Mouse (Mus musculus) liver, embryonic 12.5 days (tissue): ENCODE measurements around the gene Lin37. TPM values are rescaled to one million over a fixed set of nuclear protein-coding genes. Genes with fewer than 3 reads are reported as not detected.

Experiments used
- ATAC-seq: fragments of 200-750 bp; cut with Nextera tagmentation; 2 replicates; pipeline ENCODE4 v1.8.0; 2017; ENCODE audit warnings: moderate number of reproducible peaks, mild to moderate bottlenecking, moderate library complexity
- H3K27ac ChIP-seq: fragments of 300-500 bp; sonication (generic); 2 replicates; pipeline ENCODE4 v1.5.1; 2016; ENCODE audit warnings: mild to moderate bottlenecking
- H3K27me3 ChIP-seq: fragments of 300-500 bp; sonication (generic); replicated peaks from 2 replicates; pipeline ENCODE4 v1.6.1; 2016; ENCODE audit warnings: mild to moderate bottlenecking, moderate library complexity
- H3K36me3 ChIP-seq: fragments of 300-500 bp; sonication (generic); 2 replicates; pipeline ENCODE4 v1.6.1; 2016; ENCODE audit warnings: mild to moderate bottlenecking, moderate library complexity
- H3K4me1 ChIP-seq: fragments of 300-500 bp; sonication (generic); 2 replicates; pipeline ENCODE4 v1.6.1; 2016
- H3K4me2 ChIP-seq: fragments of 300-500 bp; sonication (generic); 2 replicates; pipeline ENCODE4 v1.6.1; 2016; ENCODE audit warnings: mild to moderate bottlenecking, moderate library complexity
- H3K4me3 ChIP-seq: fragments of 300-500 bp; sonication (generic); 2 replicates; pipeline ENCODE4 v1.5.1; 2016; ENCODE audit warnings: mild to moderate bottlenecking, moderate library complexity
- H3K9ac ChIP-seq: fragments of 300-500 bp; sonication (generic); 2 replicates; pipeline ENCODE4 v1.6.1; 2016; ENCODE audit warnings: mild to moderate bottlenecking, moderate library complexity
- H3K9me3 ChIP-seq: fragments of 300-500 bp; sonication (generic); replicated peaks from 2 replicates; pipeline ENCODE4 v1.6.1; 2016; ENCODE audit warnings: mild to moderate bottlenecking, moderate library complexity
- WGBS: fragments of 180-500 bp; shearing (Covaris S2); methylation state at CpG from one replicate; pipeline ENCODE4 v1.1.7; 2016; ENCODE audit not compliant: insufficient replicate concordance; 5-methylcytosine and 5-hydroxymethylcytosine counted together
- polyA plus RNA-seq: library from polyadenylated mRNA; unstranded; fragments of >200 nt; fragmentation: Nextera tagmentation; extraction: Ambion mirVana; gene quantifications from 2 replicates; pipeline ENCODE4 v1.2.1, GENCODE M21; 2016

The Lin37 gene
- 30.3 and 31.4 TPM in 2 replicates for polyA plus RNA-seq

- Histone ChIP-seq H3K9me3 (no peaks in the 10 kb centered on the region), H3K36me3 (peaks cover 41% of the 10 kb centered on the region), H3K4me3 (peak within 1 kb of the TSS; percentile 79), H3K27me3 (no peaks in the 10 kb centered on the region), H3K27ac (peak within 1 kb of the TSS; percentile 88), H3K4me2 (peak within 1 kb of the TSS; percentile 80), H3K4me1 (peaks cover 53% of the 10 kb centered on the region), H3K9ac (peak within 1 kb of the TSS; percentile 76)
- ATAC-seq: peak; percentile 82
- WGBS: 1% methylated on average over 20 of the region's 20 CpGs
Measured at GRCm38 (mm10) chr7:30559443-30559954, at the start of gene Lin37. TSS of gene Lin37 (minus strand) at chr7:30559838.

GRCm38 (mm10) chr7:30608476-30608875 lies 48.8 kb upstream of the Lin37 start:
- WGBS: 56% methylated on average over 16 of the region's 16 CpGs
- peaks cover 13% of the 10 kb centered on the region for H3K4me1 ChIP-seq

GRCm38 (mm10) chr7:30607706-30608309 lies 48.2 kb upstream of the Lin37 start:
- peaks cover 11% of the 10 kb centered on the region; the same call in 1 of the 2 replicates for H3K27me3 ChIP-seq
- H3K9ac ChIP-seq: no peak overlapping the region
- ATAC-seq: no peak
- no peak overlapping the region for H3K27ac ChIP-seq
- no peak overlapping the region for H3K4me2 ChIP-seq
- H3K9me3 ChIP-seq: no peaks in the 10 kb centered on the region
- H3K4me1 ChIP-seq: peaks cover 13% of the 10 kb centered on the region
- no peaks in the 10 kb centered on the region for H3K36me3 ChIP-seq
- 16% methylated on average over 8 of the region's 8 CpGs for WGBS
- no peak overlapping the region for H3K4me3 ChIP-seq

More at GRCm38 (mm10) chr7:30608476-30608875, 48.8 kb upstream of the Lin37 start:
- Histone ChIP-seq H3K27me3 (peaks cover 11% of the 10 kb centered on the region; the same call in 1 of the 2 replicates), H3K9ac (no peak overlapping the region), H3K9me3 (no peaks in the 10 kb centered on the region), H3K4me3 (no peak overlapping the region), H3K27ac (no peak overlapping the region), H3K36me3 (no peaks in the 10 kb centered on the region), H3K4me2 (no peak overlapping the region)
- ATAC-seq: no peak

GRCm38 (mm10) chr7:30604944-30605343 lies 45.3 kb upstream of the Lin37 start:
- Histone ChIP-seq H3K4me3 (no peak overlapping the region), H3K9me3 (no peaks in the 10 kb centered on the region), H3K27me3 (peaks cover 11% of the 10 kb centered on the region; the same call in 1 of the 2 replicates), H3K4me1 (peaks cover 19% of the 10 kb centered on the region), H3K4me2 (no peak overlapping the region), H3K9ac (no peak overlapping the region), H3K36me3 (no peaks in the 10 kb centered on the region), H3K27ac (no peak overlapping the region)
- no peak for ATAC-seq
- WGBS: 77% methylated on average over 8 of the region's 8 CpGs

- H3K9me3 ChIP-seq: no peaks in the 10 kb centered on the region
- no peaks in the 10 kb centered on the region for H3K36me3 ChIP-seq
- no peak overlapping the region for H3K27ac ChIP-seq
- no peak for ATAC-seq
- no peak overlapping the region for H3K4me2 ChIP-seq
- no peak overlapping the region for H3K4me3 ChIP-seq
- no peak overlapping the region for H3K9ac ChIP-seq
- 48% methylated on average over 8 of the region's 8 CpGs for WGBS
- peaks cover 23% of the 10 kb centered on the region for H3K4me1 ChIP-seq
- peaks cover 11% of the 10 kb centered on the region; the same call in 1 of the 2 replicates for H3K27me3 ChIP-seq
Measured at GRCm38 (mm10) chr7:30604424-30604823, 44.8 kb upstream of the Lin37 start.

GRCm38 (mm10) chr7:30602583-30602982 lies 42.9 kb upstream of the Lin37 start:
- H3K4me2 ChIP-seq: no peak overlapping the region
- no peak for ATAC-seq

GRCm38 (mm10) chr7:30600651-30601050 lies 41.0 kb upstream of the Lin37 start:
- Histone ChIP-seq H3K4me3 (no peak overlapping the region), H3K27me3 (0 out of 2 replicates have a peak, but pooled peaks cover 8% of the 10 kb centered on the region), H3K4me2 (peak overlapping the region; percentile 55), H3K36me3 (no peaks in the 10 kb centered on the region), H3K27ac (no peak overlapping the region), H3K4me1 (peaks cover 18% of the 10 kb centered on the region), H3K9me3 (no peaks in the 10 kb centered on the region), H3K9ac (peak overlapping the region; percentile 40; the same call in 1 of the 2 replicates)
- no peak for ATAC-seq
- 69% methylated on average over 7 of the region's 7 CpGs for WGBS

More at GRCm38 (mm10) chr7:30602583-30602982, 42.9 kb upstream of the Lin37 start:
- Histone ChIP-seq H3K4me3 (no peak overlapping the region), H3K9me3 (no peaks in the 10 kb centered on the region), H3K27me3 (0 out of 2 replicates have a peak, but pooled peaks cover 2% of the 10 kb centered on the region), H3K4me1 (peaks cover 18% of the 10 kb centered on the region), H3K27ac (no peak overlapping the region), H3K9ac (no peak overlapping the region), H3K36me3 (no peaks in the 10 kb centered on the region)
- WGBS: 54% methylated on average over 3 of the region's 3 CpGs

- H3K27ac ChIP-seq: no peak overlapping the region
- peak; percentile 97 for ATAC-seq
- H3K27me3 ChIP-seq: 0 out of 2 replicates have a peak, but pooled peaks cover 8% of the 10 kb centered on the region
Measured at GRCm38 (mm10) chr7:30599933-30600353, 40.3 kb upstream of the Lin37 start.

GRCm38 (mm10) chr7:30598786-30599185 lies 39.1 kb upstream of the Lin37 start, which contains the start of gene Zbtb32:
TSS of gene Zbtb32 (minus strand) at chr7:30598909.
- WGBS: 88% methylated on average over 12 of the region's 12 CpGs
- no peak within 1 kb of the TSS for H3K4me3 ChIP-seq
- H3K9me3 ChIP-seq: no peaks in the 10 kb centered on the region
- H3K27ac ChIP-seq: no peak within 1 kb of the TSS
- no peaks in the 10 kb centered on the region for H3K36me3 ChIP-seq
- H3K27me3 ChIP-seq: 0 out of 2 replicates have a peak, but pooled peaks cover 13% of the 10 kb centered on the region
- ATAC-seq: no peak
- peak within 1 kb of the TSS; percentile 40; the same call in 1 of the 2 replicates for H3K9ac ChIP-seq
- peaks cover 32% of the 10 kb centered on the region for H3K4me1 ChIP-seq
- H3K4me2 ChIP-seq: peak within 1 kb of the TSS; percentile 55

More at GRCm38 (mm10) chr7:30599933-30600353, 40.3 kb upstream of the Lin37 start:
- 2% methylated on average over 16 of the region's 16 CpGs for WGBS
- Histone ChIP-seq H3K9ac (peak overlapping the region; percentile 40; the same call in 1 of the 2 replicates), H3K4me1 (peaks cover 20% of the 10 kb centered on the region), H3K9me3 (no peaks in the 10 kb centered on the region), H3K4me2 (peak overlapping the region; percentile 55), H3K4me3 (peak overlapping the region; percentile 25), H3K36me3 (no peaks in the 10 kb centered on the region)

GRCm38 (mm10) chr7:30596811-30597210 lies 37.2 kb upstream of the Lin37 start:
- peaks cover 34% of the 10 kb centered on the region for H3K4me1 ChIP-seq
- ATAC-seq: no peak
- 68% methylated on average over 5 of the region's 5 CpGs for WGBS
- no peak overlapping the region for H3K9ac ChIP-seq
- H3K27me3 ChIP-seq: 0 out of 2 replicates have a peak, but pooled peaks cover 13% of the 10 kb centered on the region
- H3K27ac ChIP-seq: no peak overlapping the region
- no peak overlapping the region for H3K4me3 ChIP-seq
- H3K36me3 ChIP-seq: no peaks in the 10 kb centered on the region
- H3K4me2 ChIP-seq: no peak overlapping the region
- H3K9me3 ChIP-seq: no peaks in the 10 kb centered on the region

GRCm38 (mm10) chr7:30596093-30596492 lies 36.5 kb upstream of the Lin37 start:
- H3K4me1 ChIP-seq: peaks cover 34% of the 10 kb centered on the region
- no peaks in the 10 kb centered on the region for H3K9me3 ChIP-seq
- no peak overlapping the region for H3K4me3 ChIP-seq
- H3K27ac ChIP-seq: no peak overlapping the region
- H3K36me3 ChIP-seq: no peaks in the 10 kb centered on the region
- no peak overlapping the region for H3K9ac ChIP-seq
- no peak overlapping the region for H3K4me2 ChIP-seq
- no peak for ATAC-seq
- H3K27me3 ChIP-seq: 0 out of 2 replicates have a peak, but pooled peaks cover 13% of the 10 kb centered on the region
- WGBS: 63% methylated on average over 5 of the region's 5 CpGs

- H3K36me3 ChIP-seq: no peaks in the 10 kb centered on the region
- peak overlapping the region; percentile 27; the same call in 1 of the 2 replicates for H3K4me2 ChIP-seq
- 0 out of 2 replicates have a peak, but pooled peaks cover 13% of the 10 kb centered on the region for H3K27me3 ChIP-seq
- WGBS: 43% methylated on average over 4 of the region's 4 CpGs
- no peaks in the 10 kb centered on the region for H3K9me3 ChIP-seq
- no peak overlapping the region for H3K9ac ChIP-seq
- ATAC-seq: no peak
- no peak overlapping the region for H3K4me3 ChIP-seq
- no peak overlapping the region for H3K27ac ChIP-seq
- peaks cover 30% of the 10 kb centered on the region for H3K4me1 ChIP-seq
Measured at GRCm38 (mm10) chr7:30594510-30595024, 34.9 kb upstream of the Lin37 start.
